Comparison of ENCODE assay signal across 25 mouse cellular contexts in the genomic region with DNA sequence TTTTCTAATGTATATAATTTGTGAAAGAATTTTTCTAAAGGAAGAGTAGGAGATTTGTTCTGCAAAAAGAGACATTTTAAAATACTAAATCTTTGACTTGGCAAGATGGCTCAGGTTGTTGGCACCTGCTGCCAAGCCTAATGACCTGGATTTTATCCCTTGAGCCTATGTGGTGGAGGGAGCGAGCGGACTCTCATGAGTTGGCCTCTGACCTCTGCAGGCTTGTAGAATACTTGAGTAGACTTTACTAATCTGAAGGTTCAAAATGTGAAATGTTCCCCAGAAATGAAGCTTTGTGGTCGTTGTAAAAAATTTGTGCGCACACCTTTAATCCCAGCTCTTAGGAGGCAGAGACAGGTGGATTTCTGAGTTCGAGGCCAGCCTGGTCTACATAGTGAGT. TPM values are rescaled to one million over a fixed set of nuclear protein-coding genes. Genes with fewer than 3 reads are reported as not detected.
DNase-seq lines count a peak whose midpoint lies in the region; ATAC-seq and TF ChIP-seq lines count a peak whose summit lies in the region.
"Had no signal": no experiment of that assay in that cellular context is flagged by ENCODE, and none has a peak within 500 bp of the region (broad histone marks: within the 10 kb centered on the region; RNA-seq: fewer than 3 reads in every experiment).

No protein-coding gene starts in this region.

- no peak overlapping the region for H3K4me2 ChIP-seq in kidney, embryonic 14.5 days (replicated peaks; ENCODE audit: low read depth, low read length)
- no peak overlapping the region for H3K4me2 ChIP-seq in liver, postnatal 0 days (ENCODE audit: low read depth, low read length)
- H3K4me2 ChIP-seq: forebrain, embryonic 13.5 days; heart, embryonic 12.5 days; heart, embryonic 15.5 days; hindbrain, embryonic 13.5 days had no signal

- H3K9me3 ChIP-seq in kidney, embryonic 14.5 days (ENCODE audit: control insufficient read depth, low read length), result no peaks in the 10 kb centered on the region
- H3K9me3 ChIP-seq in liver, postnatal 0 days (ENCODE audit: low read length), result no peaks in the 10 kb centered on the region
- H3K9me3 ChIP-seq: forebrain, embryonic 10.5 days; forebrain, embryonic 13.5 days; G1E; heart, embryonic 12.5 days; heart, embryonic 15.5 days; hindbrain, embryonic 10.5 days; hindbrain, embryonic 13.5 days had no signal

- peak; percentile 30 for DNase-seq in kidney, adult 11 months
- no peak for DNase-seq in kidney, postnatal 10 days
- peak; percentile 20 to 24 for DNase-seq in kidney, adult 8-10 months
- peak; percentile 43 for DNase-seq in liver, adult 2 months (ENCODE audit: extremely low read depth, low read depth, low spot score)
- DNase-seq in liver, postnatal 0 days, result no peak
- DNase-seq: adrenal gland, postnatal 10 days; B cell, adult 2 months; cerebellum, adult 9-10 months; cerebellum, postnatal 14 days; gastrocnemius, postnatal 10 days; gastrocnemius, postnatal 36 days; heart, postnatal 10 days; heart, postnatal 36 days had no signal

- no peak overlapping the region for H3K9ac ChIP-seq in kidney, embryonic 14.5 days (ENCODE audit: low read depth, low read length)
- H3K9ac ChIP-seq in liver, adult 2 months (ENCODE audit: low read depth, low read length), result no peak overlapping the region
- no peak overlapping the region for H3K9ac ChIP-seq in liver, postnatal 0 days (replicated peaks)
- H3K9ac ChIP-seq: forebrain, embryonic 13.5 days; heart, embryonic 12.5 days; heart, embryonic 15.5 days; hindbrain, embryonic 13.5 days had no signal

- H3K4me3 ChIP-seq in kidney, embryonic 14.5 days (ENCODE audit: low read length), result no peak overlapping the region
- H3K4me3 ChIP-seq in liver, adult 2 months (ENCODE audit: insufficient read depth, low read depth, low read length), result no peak overlapping the region
- H3K4me3 ChIP-seq in liver, postnatal 0 days (ENCODE audit: low read depth, low read length), result no peak overlapping the region
- H3K4me3 ChIP-seq: forebrain, embryonic 10.5 days; forebrain, embryonic 13.5 days; heart, embryonic 12.5 days; heart, embryonic 15.5 days; hindbrain, embryonic 10.5 days; hindbrain, embryonic 13.5 days had no signal

- TF ChIP-seq EP300 in liver, postnatal 0 days (IDR thresholded peaks at IDR 0.05; ENCODE audit: low read depth), result no peak

- H3K36me3 ChIP-seq in kidney, embryonic 14.5 days (ENCODE audit: control insufficient read depth, insufficient read depth, low read length), result peaks cover 41% of the 10 kb centered on the region
- peaks cover 27% of the 10 kb centered on the region for H3K36me3 ChIP-seq in liver, adult 2 months (ENCODE audit: control insufficient read depth, insufficient read depth, low read length)
- H3K36me3 ChIP-seq in liver, postnatal 0 days (replicated peaks; ENCODE audit: insufficient read depth, low read length), result peaks cover 18% of the 10 kb centered on the region

- TF ChIP-seq POLR2A in liver, adult 2 months (IDR thresholded peaks at IDR 0.05; ENCODE audit: extremely low read depth, insufficient read depth, low read length), result no peak

- WGBS in kidney, embryonic 14.5 days, result 92% methylated on average over 5 of the region's 5 CpGs
- 76% methylated on average over 5 of the region's 5 CpGs for WGBS in liver, adult 2 months
- WGBS in liver, postnatal 0 days (ENCODE audit: insufficient replicate concordance), result 91% methylated on average over 5 of the region's 5 CpGs

- no peaks in the 10 kb centered on the region for H3K4me1 ChIP-seq in kidney, embryonic 14.5 days (ENCODE audit: control insufficient read depth, insufficient read depth, low read length)
- peaks cover 7% of the 10 kb centered on the region for H3K4me1 ChIP-seq in liver, adult 2 months (ENCODE audit: control insufficient read depth, insufficient read depth, low read length)
- H3K4me1 ChIP-seq in liver, postnatal 0 days (ENCODE audit: insufficient read depth), result peaks cover 6% of the 10 kb centered on the region
- H3K4me1 ChIP-seq: forebrain, embryonic 10.5 days; forebrain, embryonic 13.5 days; heart, embryonic 12.5 days; heart, embryonic 15.5 days; hindbrain, embryonic 10.5 days; hindbrain, embryonic 13.5 days had no signal

- H3K79me2 ChIP-seq in liver, adult 2 months (ENCODE audit: control insufficient read depth, insufficient read depth, low read length), result peaks cover 13% of the 10 kb centered on the region; the same call in 1 of the 2 replicates

- no peaks in the 10 kb centered on the region for H3K27me3 ChIP-seq in kidney, embryonic 14.5 days (ENCODE audit: control insufficient read depth, insufficient read depth, low read length)
- H3K27me3 ChIP-seq in liver, adult 2 months (ENCODE audit: control insufficient read depth, insufficient read depth, low read length), result no peaks in the 10 kb centered on the region
- no peaks in the 10 kb centered on the region for H3K27me3 ChIP-seq in liver, postnatal 0 days (ENCODE audit: insufficient read depth, low read length)
- H3K27me3 ChIP-seq: CH12.LX; forebrain, embryonic 13.5 days; heart, embryonic 12.5 days; heart, embryonic 15.5 days; hindbrain, embryonic 13.5 days; Patski had no signal

- no peak overlapping the region for H3K27ac ChIP-seq in kidney, embryonic 14.5 days (ENCODE audit: low read depth, low read length)
- no peak overlapping the region for H3K27ac ChIP-seq in liver, adult 2 months (replicated peaks; ENCODE audit: insufficient read depth, low read depth, low read length)
- no peak overlapping the region for H3K27ac ChIP-seq in liver, postnatal 0 days (ENCODE audit: low read depth)
- H3K27ac ChIP-seq: forebrain, embryonic 10.5 days; forebrain, embryonic 13.5 days; heart, embryonic 15.5 days; hindbrain, embryonic 10.5 days; hindbrain, embryonic 13.5 days had no signal

- no peak for TF ChIP-seq CTCF in liver, adult 2 months (IDR thresholded peaks at IDR 0.05; ENCODE audit: low read depth, low read length)
- TF ChIP-seq CTCF in liver, postnatal 0 days (IDR thresholded peaks at IDR 0.05; ENCODE audit: low read depth), result no peak

- no peak for ATAC-seq in kidney, embryonic 14.5 days (ENCODE audit: low FRiP score, low TSS enrichment)
- ATAC-seq in liver, postnatal 0 days, result no peak
- ATAC-seq: forebrain, embryonic 13.5 days; forebrain, embryonic 16.5 days; hindbrain, embryonic 16.5 days; Patski had no signal

RNA-seq across cellular contexts. Expression of gene Ing3, which starts 10.5 kb away (rescaled TPM):
- 57.9 and 63.6 TPM in 2 replicates for polyA plus RNA-seq in kidney, embryonic 14.5 days (2014; fragmentation: Nextera tagmentation; extraction: Ambion mirVana)
- 6.4 and 7.9 TPM in 2 replicates for total RNA-seq in liver, adult 2 months (2014; rRNA removed)
- polyA plus RNA-seq in liver, adult 2 months (2012; rRNA removed), result 3.3 and 3.6 TPM in 2 replicates
- 12.0 and 15.0 TPM in 2 replicates for polyA plus RNA-seq in liver, postnatal 0 days (2015; fragmentation: Nextera tagmentation; extraction: Ambion mirVana)

RNA-seq across cellular contexts. Expression of gene Cped1, which starts 25.8 kb away (rescaled TPM):
- polyA plus RNA-seq in kidney, embryonic 14.5 days (2014; fragmentation: Nextera tagmentation; extraction: Ambion mirVana), result 59.7 and 67.9 TPM in 2 replicates
- 59.8 and 63.6 TPM in 2 replicates for total RNA-seq in liver, adult 2 months (2014; rRNA removed)
- polyA plus RNA-seq in liver, adult 2 months (2012; rRNA removed), result 6.0 and 6.9 TPM in 2 replicates
- 8.2 and 8.9 TPM in 2 replicates for polyA plus RNA-seq in liver, postnatal 0 days (2015; fragmentation: Nextera tagmentation; extraction: Ambion mirVana)
- polyA plus RNA-seq: G1E had no signal

Comparison
In these comparisons a context has a peak if more than half of its experiments do, and no peak if none do; other contexts are left out.
1. DNase-seq: peak in kidney, adult 11 months (single experiment), kidney, adult 8-10 months (2 of 2) and liver, adult 2 months (single experiment); none in kidney, postnatal 10 days (single experiment) and liver, postnatal 0 days (single experiment).